Mouse (Mus musculus) midbrain, embryonic 10.5 days (tissue): Measurements from ENCODE around the gene Sfswap. TPM values are rescaled to one million over a fixed set of nuclear protein-coding genes. Genes with fewer than 3 reads are reported as not detected.
"Not testable (repeated sequence)": the region's sequence is repeated elsewhere in the genome, so short reads cannot be mapped to it uniquely, and the experiment has no call there.

Experiments used
- DNase-seq: peaks from one replicate; pipeline ENCODE4 v3.0.0-alpha.2; 2017; ENCODE audit warnings: low spot score
- H3K27ac ChIP-seq: fragments of 300-500 bp; sonication (generic); replicated peaks from 2 replicates; pipeline ENCODE4 v1.5.1; 2016; ENCODE audit warnings: mild to moderate bottlenecking
- H3K27me3 ChIP-seq: fragments of 300-500 bp; sonication (generic); 2 replicates; pipeline ENCODE4 v1.6.1; 2016; ENCODE audit warnings: low read depth, mild to moderate bottlenecking; ENCODE audit not compliant: poor library complexity, severe bottlenecking
- H3K36me3 ChIP-seq: fragments of 300-500 bp; sonication (generic); 2 replicates; pipeline ENCODE4 v1.6.1; 2016; ENCODE audit warnings: mild to moderate bottlenecking, moderate library complexity
- H3K4me1 ChIP-seq: fragments of 300-500 bp; sonication (generic); 2 replicates; pipeline ENCODE4 v1.6.1; 2016
- H3K4me3 ChIP-seq: fragments of 300-500 bp; sonication (generic); 2 replicates; pipeline ENCODE4 v1.5.1; 2016; ENCODE audit warnings: mild to moderate bottlenecking, moderate library complexity
- H3K9me3 ChIP-seq: fragments of 300-500 bp; sonication (generic); replicated peaks from 2 replicates; pipeline ENCODE4 v1.6.1; 2016; ENCODE audit warnings: mild to moderate bottlenecking
- WGBS: fragments of 180-500 bp; shearing (Covaris S2); methylation state at CpG from one replicate; pipeline ENCODE4 v1.1.7; 2016; 5-methylcytosine and 5-hydroxymethylcytosine counted together
- polyA plus RNA-seq: library from polyadenylated mRNA; unstranded; fragments of >200 nt; fragmentation: Nextera tagmentation; extraction: Ambion mirVana; gene quantifications from 2 replicates; pipeline ENCODE4 v1.2.1, GENCODE M21; 2016

Sfswap gene
- 35.1 and 40.8 TPM in 2 replicates for polyA plus RNA-seq

DNA sequence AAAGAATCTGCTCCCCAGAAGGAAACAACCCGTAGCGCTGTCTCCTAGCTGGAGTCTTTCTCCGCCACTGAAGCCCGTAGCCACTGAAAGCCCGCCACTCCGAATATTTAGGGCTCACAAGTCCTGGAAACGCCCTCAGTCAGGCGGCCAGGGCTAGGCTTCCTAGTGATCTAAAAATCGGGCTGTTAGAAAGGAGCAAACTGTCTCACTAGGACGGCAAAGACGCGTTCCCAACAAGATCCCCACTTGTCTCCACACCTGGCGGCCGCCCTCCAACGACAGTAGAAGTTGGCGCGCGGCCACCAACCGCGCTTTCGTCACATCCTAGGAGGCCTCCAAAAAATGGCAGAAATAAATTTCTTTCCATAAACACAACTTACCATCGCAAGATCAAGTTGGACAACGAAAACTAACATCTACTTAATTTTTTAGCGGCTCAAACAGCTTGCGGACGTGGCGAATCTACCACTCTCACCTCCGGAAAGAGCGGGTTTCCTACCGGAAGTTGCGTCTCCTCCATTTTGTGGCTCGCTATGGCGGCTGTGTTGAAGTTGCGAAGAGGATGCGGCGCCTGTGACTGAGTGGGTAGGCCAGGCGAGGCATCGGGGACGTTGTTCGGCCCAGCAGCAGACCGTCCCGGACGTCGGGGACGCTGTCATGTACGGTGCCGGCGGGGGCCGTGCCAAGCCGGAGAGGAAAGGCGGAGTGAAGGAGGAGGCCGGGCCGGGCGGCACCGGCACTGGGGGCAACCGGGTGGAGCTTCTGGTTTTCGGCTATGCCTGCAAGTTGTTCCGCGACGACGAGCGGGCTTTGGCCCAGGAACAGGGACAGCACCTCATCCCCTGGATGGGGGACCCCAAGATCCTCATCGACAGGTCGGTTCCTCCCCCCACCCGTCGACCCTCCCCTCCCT, at the start of gene Sfswap:
Gene Sfswap, plus strand, starts transcription at position 500 of the 913 bp plus-strand sequence.
- under 1% methylated on average over 66 of the region's 66 CpGs for WGBS
- no peaks in the 10 kb centered on the region for H3K9me3 ChIP-seq

DNA sequence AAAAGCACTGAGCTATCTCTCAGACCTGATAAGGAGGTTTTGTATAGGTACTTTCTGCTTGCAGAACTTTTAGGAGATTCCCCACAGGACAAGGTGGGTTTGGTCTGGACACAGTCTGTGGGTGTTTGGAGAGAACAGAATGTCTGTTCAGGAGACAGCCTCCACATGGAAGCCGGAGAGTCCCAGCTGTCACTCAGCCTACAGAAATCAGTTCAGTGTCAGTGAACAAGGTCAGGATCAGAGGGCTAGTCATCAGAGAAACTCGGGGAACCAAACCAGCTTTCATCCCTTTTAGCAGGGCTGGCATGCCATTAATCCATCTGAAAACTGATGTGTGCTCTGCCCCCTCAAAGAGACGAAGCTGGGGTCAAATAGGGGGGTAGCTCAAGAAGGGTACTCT, 48.5 kb upstream of the Sfswap start:
- Histone ChIP-seq H3K27me3 (peaks cover 8% of the 10 kb centered on the region; the same call in 1 of the 2 replicates), H3K9me3 (no peaks in the 10 kb centered on the region), H3K36me3 (no peaks in the 10 kb centered on the region), H3K27ac (peak overlapping the region; percentile 28; the same call in 1 of the 2 replicates), H3K4me3 (no peak overlapping the region), H3K4me1 (peaks cover 52% of the 10 kb centered on the region)
- no peak for DNase-seq
- 33% methylated on average over 3 of the region's 3 CpGs for WGBS

More for the DNA sequence above, at the start of gene Sfswap:
- H3K4me3 ChIP-seq, result peak within 1 kb of the TSS; percentile 100
- H3K27ac ChIP-seq, result peak within 1 kb of the TSS; percentile 96
- peaks cover 22% of the 10 kb centered on the region for H3K4me1 ChIP-seq
- peaks cover 29% of the 10 kb centered on the region for H3K36me3 ChIP-seq
- H3K27me3 ChIP-seq, result peaks cover 5% of the 10 kb centered on the region; the same call in 1 of the 2 replicates
- peak; percentile 82 for DNase-seq

DNA sequence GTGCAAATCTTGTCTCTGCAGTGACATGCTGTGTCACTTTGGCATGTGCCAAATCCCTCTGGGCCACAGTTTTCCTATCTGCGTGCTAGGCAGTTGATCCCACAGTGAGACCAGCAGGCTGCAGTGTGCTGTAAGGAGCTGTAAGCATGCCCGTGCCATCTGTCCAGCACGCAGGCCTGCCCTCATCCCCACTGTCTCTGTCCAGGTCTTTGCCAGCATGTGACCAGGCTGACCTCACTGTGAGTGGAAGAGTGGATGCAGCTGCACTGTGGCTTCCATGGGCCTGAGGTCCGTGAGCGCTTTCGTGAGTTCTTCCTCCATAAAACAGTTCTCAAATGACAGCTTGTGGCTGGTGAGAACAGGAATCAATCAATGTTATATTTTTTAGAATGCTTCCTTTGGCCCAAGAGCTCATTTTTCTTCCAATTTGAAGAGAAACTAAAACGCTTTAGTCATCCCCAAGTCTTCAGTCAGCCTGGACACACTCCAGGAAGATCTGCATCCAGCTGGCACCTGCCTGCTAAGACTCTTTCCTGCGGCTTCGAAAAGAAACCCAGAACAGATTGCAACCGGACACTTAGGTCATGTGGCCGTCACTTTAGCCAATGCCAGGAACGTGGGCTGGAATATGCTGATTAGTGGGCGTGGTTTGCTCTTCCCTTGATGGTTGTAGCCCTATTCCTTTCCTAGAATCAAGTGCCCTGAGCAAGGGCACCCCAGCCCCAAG, 46.1 kb upstream of the Sfswap start:
- DNase-seq, result peak; percentile 73
- peaks cover 76% of the 10 kb centered on the region for H3K4me1 ChIP-seq
- H3K9me3 ChIP-seq, result no peaks in the 10 kb centered on the region
- peak overlapping the region; percentile 27; the same call in 1 of the 2 replicates for H3K4me3 ChIP-seq
- 21% methylated on average over 13 of the region's 13 CpGs for WGBS
- no peaks in the 10 kb centered on the region for H3K36me3 ChIP-seq
- peak overlapping the region; percentile 75 for H3K27ac ChIP-seq
- peaks cover 8% of the 10 kb centered on the region; the same call in 1 of the 2 replicates for H3K27me3 ChIP-seq

DNA sequence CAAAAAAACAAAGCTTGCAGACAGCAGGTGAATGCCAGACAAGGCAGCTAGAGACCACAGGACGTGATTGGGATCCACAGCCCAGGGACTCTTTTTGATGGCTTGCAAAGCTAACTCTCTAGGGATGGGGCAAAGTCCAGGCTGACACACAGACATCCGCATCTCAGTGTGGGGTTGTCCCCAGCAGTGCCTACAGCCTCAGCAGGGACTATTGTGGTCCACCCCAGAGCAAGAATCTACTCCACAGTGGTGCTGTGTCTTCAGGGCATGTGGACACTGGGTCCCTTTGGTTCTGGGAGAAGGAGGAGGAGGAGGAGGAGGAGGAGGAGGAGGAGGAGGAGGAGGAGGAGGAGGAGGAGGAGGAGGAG, 45.5 kb upstream of the Sfswap start:
- Histone ChIP-seq H3K9me3 (no peaks in the 10 kb centered on the region), H3K36me3 (no peaks in the 10 kb centered on the region), H3K27ac (peak overlapping the region; percentile 53), H3K4me3 (no peak overlapping the region), H3K27me3 (peaks cover 8% of the 10 kb centered on the region; the same call in 1 of the 2 replicates), H3K4me1 (peaks cover 80% of the 10 kb centered on the region)
- 24% methylated on average over 2 of the region's 2 CpGs for WGBS
- no peak for DNase-seq

DNA sequence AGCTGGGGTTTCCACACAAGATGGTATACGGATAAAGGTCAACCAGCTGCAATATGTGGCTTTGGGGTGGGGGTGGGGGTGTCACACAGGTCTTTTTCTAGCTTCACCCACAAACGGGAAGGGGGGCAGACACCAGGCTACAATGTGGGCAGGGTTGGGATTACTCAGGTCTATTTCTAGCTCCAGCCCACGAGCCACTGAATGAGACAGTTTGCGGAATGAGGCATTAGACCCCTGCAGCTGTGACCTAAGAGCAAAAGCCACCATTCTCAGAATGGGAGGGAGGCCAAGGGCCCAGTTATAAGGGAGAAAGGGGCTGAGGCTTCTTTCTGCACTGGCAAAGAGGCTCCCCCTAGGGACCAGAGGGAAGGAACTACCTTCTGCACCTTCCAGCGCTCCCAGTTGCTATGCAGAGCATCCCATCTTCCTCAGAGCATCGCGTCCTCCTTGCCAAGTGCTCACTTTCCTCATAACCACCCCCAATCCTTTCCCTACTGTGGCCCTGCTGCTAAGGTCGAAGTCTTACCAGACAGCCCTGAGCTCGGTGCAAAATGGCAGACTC, 44.4 kb upstream of the Sfswap start:
- no peak for DNase-seq
- Histone ChIP-seq H3K4me3 (no peak overlapping the region), H3K27ac (no peak overlapping the region), H3K4me1 (peaks cover 83% of the 10 kb centered on the region), H3K36me3 (no peaks in the 10 kb centered on the region), H3K27me3 (peaks cover 8% of the 10 kb centered on the region; the same call in 1 of the 2 replicates), H3K9me3 (no peaks in the 10 kb centered on the region)
- 48% methylated on average over 9 of the region's 9 CpGs for WGBS

DNA sequence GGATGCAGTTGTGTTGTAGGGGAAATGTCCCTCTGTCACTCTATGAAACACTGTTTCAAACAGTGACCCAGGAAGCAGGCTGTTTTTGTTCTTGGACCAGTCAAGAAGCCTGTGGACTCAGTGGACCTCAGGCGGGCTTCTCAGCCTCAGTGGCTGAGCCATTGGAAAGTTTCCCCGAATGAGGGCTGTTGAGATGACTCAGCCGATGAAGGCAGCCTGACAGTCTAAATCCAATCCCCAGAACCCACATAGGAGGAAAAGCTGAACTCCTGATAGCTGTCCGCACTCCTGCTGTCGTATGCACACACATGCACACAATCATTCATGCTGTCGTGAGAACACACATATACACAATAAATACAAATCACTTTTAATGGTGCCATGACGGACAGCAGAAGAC, 42.9 kb upstream of the Sfswap start:
- Histone ChIP-seq H3K4me3 (no peak overlapping the region), H3K27ac (peak overlapping the region; percentile 55; the same call in 1 of the 2 replicates), H3K27me3 (peaks cover 7% of the 10 kb centered on the region; the same call in 1 of the 2 replicates), H3K36me3 (no peaks in the 10 kb centered on the region), H3K9me3 (no peaks in the 10 kb centered on the region), H3K4me1 (peaks cover 73% of the 10 kb centered on the region)
- WGBS, result 69% methylated on average over 7 of the region's 7 CpGs
- no peak for DNase-seq

DNA sequence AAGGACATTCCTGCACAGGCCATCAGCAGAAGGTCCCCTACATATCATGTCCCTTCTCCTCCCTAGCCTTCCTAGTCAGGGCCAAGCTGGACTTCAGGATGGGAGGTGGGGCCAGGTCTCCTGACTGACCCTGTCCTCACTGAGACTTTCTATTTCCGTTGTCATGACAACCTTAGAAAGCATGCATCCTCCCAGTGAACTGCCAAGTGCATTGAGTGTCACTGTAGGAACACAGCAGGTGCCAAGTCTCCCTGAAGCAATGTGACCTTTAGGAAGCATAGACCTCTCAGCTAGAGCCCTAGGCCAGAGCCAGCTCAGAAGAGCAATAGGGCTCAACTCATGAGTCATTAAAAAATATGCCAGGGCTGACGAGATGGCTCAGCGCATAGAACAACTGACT, 42.5 kb upstream of the Sfswap start:
- Histone ChIP-seq H3K4me1 (peaks cover 70% of the 10 kb centered on the region), H3K27me3 (peaks cover 3% of the 10 kb centered on the region; the same call in 1 of the 2 replicates), H3K9me3 (no peaks in the 10 kb centered on the region), H3K4me3 (no peak overlapping the region), H3K27ac (peak overlapping the region; percentile 55; the same call in 1 of the 2 replicates), H3K36me3 (no peaks in the 10 kb centered on the region)
- WGBS, result 62% methylated on average over 3 of the region's 3 CpGs
- DNase-seq, result peak; percentile 24

DNA sequence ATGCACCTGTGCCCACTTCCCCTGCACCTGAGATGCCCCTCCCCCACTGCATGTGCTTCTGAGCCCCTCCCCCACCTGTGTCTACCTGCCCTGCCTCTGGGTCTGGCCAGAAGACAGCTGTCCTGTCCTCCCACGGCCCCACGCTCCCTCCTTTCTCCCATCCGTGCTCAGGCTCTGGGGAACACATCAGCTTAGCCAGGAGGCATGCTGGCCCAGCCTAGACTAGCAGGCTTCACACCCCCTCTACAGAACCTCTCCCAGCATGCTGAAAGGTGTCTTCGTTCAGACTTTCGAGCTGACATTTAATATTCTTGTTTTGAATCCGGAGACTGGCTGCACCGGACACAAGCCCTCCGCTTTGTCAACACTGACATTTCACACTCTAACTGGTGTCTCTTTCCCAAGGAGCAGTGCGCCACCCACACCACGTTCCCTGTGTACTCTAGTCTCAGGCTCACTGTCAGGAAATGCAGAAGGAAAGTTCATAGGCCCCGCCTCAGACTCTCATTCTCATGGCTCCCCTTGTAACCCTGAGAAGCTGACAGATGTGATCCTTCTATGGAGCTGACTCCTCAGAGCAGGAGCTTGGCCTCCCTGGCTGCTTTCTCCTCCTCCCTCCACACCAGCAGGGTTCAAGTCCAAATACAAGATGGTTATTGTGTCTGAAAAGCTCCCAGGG, 40.1 kb upstream of the Sfswap start:
- no peak overlapping the region for H3K27ac ChIP-seq
- H3K4me3 ChIP-seq, result no peak overlapping the region
- no peaks in the 10 kb centered on the region for H3K9me3 ChIP-seq
- no peaks in the 10 kb centered on the region for H3K36me3 ChIP-seq
- WGBS, result 76% methylated on average over 11 of the region's 11 CpGs
- no peaks in the 10 kb centered on the region; the same call in 1 of the 2 replicates for H3K27me3 ChIP-seq
- H3K4me1 ChIP-seq, result peaks cover 48% of the 10 kb centered on the region
- no peak for DNase-seq

DNA sequence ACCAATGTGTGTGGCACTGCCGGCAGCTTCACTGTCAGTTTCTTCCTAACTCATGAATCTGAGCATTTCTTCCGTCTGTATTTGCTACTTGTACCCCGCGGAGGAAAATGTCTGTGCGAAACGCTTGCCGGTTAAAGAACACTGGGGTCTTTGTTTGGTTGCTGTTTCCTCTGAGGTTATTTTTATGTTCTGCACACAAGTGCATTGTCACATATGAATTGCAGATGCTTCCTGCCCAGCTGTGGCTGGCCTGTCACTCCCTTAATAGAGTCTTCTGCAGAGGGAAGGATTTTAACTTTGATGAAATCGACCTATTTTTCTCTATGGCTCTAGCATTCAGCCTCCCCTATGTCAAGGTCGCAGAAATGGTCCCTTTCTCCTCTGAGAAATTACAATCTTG, 37.4 kb upstream of the Sfswap start:
- WGBS, result 82% methylated on average over 9 of the region's 9 CpGs
- DNase-seq, H3K27ac ChIP-seq: not testable (repeated sequence)

DNA sequence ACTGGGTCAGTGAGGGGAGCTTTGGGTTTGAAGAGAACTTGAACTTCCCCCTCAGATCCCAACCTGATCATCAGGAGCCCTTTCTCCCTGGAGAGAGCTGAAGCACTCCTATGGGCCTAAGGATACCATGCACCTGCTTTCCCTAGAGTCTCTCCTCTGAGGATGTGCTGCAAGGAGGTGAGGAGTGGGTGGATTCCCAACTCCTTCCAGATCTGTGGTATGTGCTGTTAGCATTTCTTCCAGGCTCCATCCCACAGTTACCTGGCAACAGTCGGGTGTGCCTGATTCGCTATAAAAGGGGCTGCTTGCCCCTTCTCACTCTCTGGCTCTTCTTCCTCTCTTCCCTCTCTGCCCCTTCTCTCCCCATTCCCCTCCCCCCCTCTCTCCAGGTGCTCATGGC, 35.2 kb upstream of the Sfswap start:
- Histone ChIP-seq H3K9me3 (no peaks in the 10 kb centered on the region), H3K4me3 (no peak overlapping the region), H3K4me1 (peaks cover under 1% of the 10 kb centered on the region; the same call in 1 of the 2 replicates), H3K27me3 (no peaks in the 10 kb centered on the region), H3K27ac (no peak overlapping the region), H3K36me3 (no peaks in the 10 kb centered on the region)
- DNase-seq, result no peak
- 79% methylated on average over 2 of the region's 2 CpGs for WGBS

More for the DNA sequence above, 37.4 kb upstream of the Sfswap start:
- H3K4me3 ChIP-seq, H3K36me3 ChIP-seq, H3K9me3 ChIP-seq, H3K27me3 ChIP-seq: not testable (repeated sequence)
- H3K4me1 ChIP-seq, result peaks cover 21% of the 10 kb centered on the region

DNA sequence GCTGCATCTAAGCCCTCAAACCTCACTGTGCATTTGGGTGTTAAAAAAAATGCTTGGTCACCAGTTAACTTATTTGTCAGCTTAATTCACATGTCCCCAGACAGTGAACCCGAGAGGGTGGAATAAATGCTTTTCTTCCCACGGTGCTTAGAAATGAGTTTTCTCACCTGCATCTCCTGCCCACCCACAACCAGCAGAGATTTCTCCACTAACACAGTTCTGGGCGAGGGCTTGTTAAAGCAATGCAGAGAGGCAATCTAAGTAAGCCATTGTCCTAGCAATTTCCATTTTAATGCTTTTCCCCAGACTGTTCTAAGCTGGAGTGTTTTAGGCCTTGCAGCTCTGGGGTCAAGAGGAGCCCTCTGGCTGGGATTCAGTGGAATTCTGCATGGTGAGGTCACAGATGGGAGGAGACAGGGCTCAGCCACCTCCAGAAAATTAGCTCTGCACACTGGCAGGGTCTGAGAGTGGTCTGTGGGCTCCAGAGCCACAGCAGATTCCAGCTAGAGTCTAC, 25.4 kb upstream of the Sfswap start:
- Histone ChIP-seq H3K36me3 (no peaks in the 10 kb centered on the region), H3K4me3 (no peak overlapping the region), H3K4me1 (peaks cover 14% of the 10 kb centered on the region), H3K27ac (no peak overlapping the region), H3K27me3 (no peaks in the 10 kb centered on the region), H3K9me3 (no peaks in the 10 kb centered on the region)
- DNase-seq, result no peak
- 69% methylated on average over 3 of the region's 3 CpGs for WGBS

DNA sequence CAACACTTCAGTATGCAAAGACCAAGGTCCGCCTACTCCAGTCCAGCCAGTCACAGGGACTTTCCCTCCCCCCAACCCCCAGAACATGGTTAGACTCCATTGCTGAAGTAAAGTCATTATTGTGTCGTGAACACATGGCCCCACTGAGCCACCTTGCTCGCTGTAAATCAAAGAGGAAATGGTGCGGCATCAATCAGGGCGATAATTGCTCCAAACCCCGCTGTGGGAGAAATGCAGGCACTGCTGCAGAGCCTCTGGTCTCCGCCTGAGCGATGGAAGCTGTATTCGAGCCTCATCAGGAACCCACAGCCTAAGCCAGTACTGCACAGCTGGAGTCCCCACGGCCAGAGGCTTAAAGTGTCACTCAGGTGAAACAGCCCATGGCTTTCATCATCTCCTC, 11.1 kb upstream of the Sfswap start:
- Histone ChIP-seq H3K27ac (no peak overlapping the region), H3K27me3 (no peaks in the 10 kb centered on the region), H3K9me3 (no peaks in the 10 kb centered on the region), H3K36me3 (no peaks in the 10 kb centered on the region), H3K4me1 (peaks cover 12% of the 10 kb centered on the region; the same call in 1 of the 2 replicates), H3K4me3 (no peak overlapping the region)
- no peak for DNase-seq
- 58% methylated on average over 10 of the region's 10 CpGs for whole genome bisulfite sequencing
